Mouse (Mus musculus): ENCODE measurements at regions not wholly inside any gene's neighbourhood (a gene's known extent, or its start where the extent isn't known, plus 50 kb on each side); places are given as distances from the start of the nearest gene placed in this dataset.

- TF ChIP-seq GATA1 (IDR thresholded peaks at IDR 0.05; ENCODE audit: borderline replicate concordance, low read length) (no peak), FLI1 (IDR thresholded peaks at IDR 0.05; ENCODE audit: low read length) (no peak)
These were observed 196.1 kb downstream of the Insig2 start for GRCm38 (mm10) chr1:121136284-121136683.
